Mouse (Mus musculus) brain, adult 10 weeks (tissue): Measurements from ENCODE around the gene Il7r. TPM values are rescaled to one million over a fixed set of nuclear protein-coding genes. Genes with fewer than 3 reads are reported as not detected.

Experiments
- polyA plus RNA-seq: library from polyadenylated mRNA; stranded (reverse); fragments of 350-450 nt; fragmentation: Illumina TruSeq; extraction: RNeasy Lipid Tissue Mini Kit (QIAGEN cat#74804); gene quantifications from one replicate; pipeline ENCODE4 v1.2.3, GENCODE M21; 2015; ENCODE audit warnings: low read depth, low replicate concordance

The Il7r gene
- polyA plus RNA-seq: 0.74 TPM

DNA sequence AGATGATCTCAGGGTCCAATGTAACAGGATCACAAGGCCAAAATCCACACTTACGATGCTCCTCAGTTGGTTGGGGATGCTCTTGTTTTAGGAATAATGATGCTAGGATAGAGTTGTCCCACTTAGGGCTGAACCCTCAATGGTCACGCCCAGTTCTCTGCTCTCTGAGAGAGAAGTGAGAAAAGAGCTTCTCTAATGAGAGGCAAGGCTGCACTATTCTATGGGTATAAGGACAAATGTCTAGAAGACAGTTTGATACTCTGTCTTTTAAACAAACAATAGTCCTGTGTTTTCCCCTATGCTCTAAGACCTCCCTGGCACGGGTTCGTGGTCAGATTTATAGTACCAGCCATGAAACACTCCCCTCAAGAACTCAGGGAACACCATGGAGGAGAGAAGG lies at the start of gene Il7r:
Il7r (minus strand) TSS at position 101 of the 400 bp plus-strand sequence.

Other genes with a start within 250 kb of the Il7r start
- not detected for gene Ugt3a2, start 194.6 kb downstream of the Il7r start, polyA plus RNA-seq
- gene Capsl, start 94.1 kb downstream of the Il7r start, polyA plus RNA-seq: 4.2 TPM
- 0.82 TPM for gene Spef2, start 218.7 kb upstream of the Il7r start, polyA plus RNA-seq